Mouse (Mus musculus) liver, adult 2 months (tissue): Measurements from ENCODE around the gene Ryr1.

Experiments
- CTCF ChIP-seq: fragments of 200-500 bp; IDR thresholded peaks from 2 replicates; pipeline ENCODE4 v1.5.1; 2011; ENCODE audit warnings: low read depth, low read length, control low read depth
- POLR2A ChIP-seq: fragments of 200-500 bp; IDR thresholded peaks from 2 replicates; pipeline ENCODE4 v1.6.1; 2011; ENCODE audit warnings: low read length, control low read depth; ENCODE audit not compliant: insufficient read depth; ENCODE audit errors: extremely low read depth

DNA sequence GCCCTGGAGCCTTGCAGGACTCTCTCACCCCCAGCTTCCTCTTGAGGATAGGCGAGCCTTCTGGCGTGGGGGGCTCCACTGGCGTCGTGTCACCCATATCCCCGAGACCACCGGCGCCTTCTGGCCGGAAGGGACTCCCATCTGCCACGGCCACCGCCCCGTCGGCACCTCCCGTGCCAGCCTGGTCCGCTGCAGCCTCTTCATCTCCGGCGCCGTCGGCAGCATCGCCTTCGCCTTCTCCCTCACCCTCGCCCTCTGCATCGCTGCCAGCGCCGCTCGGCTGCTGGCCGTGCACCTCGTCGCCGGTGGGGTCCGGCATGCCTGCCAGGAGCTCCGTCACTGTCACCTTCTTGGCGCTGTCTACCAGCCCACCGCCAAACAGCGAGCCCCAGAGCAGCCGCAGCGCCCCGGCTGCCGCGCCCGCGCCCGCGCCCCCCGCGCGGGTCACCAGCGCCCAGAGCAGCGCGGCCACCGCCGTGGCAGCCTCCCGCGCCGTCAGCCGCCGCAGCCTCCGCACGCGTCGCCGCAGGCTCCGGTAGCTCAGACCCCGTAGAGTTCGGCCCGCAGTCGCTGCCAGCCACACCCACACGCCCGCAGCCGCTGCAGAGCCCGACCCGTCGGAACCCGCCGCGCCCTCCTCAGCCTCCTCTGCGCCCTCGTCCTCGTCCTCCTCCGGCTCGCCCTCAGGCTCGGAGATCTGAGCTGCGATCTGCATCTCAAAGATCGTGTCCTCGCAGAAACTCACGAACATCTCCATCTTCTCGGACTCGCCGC lies 105.3 kb downstream of the Ryr1 start:
- TF ChIP-seq CTCF, result no peak
- no peak for TF ChIP-seq POLR2A
